Mouse (Mus musculus): ENCODE results near the gene Purb. TPM values are rescaled to one million over a fixed set of nuclear protein-coding genes. Genes with fewer than 3 reads are reported as not detected.
A peak's percentile ranks its signal among the peaks of the same experiment; 100 is the strongest.

Gene Purb
- total and polyA plus RNA-seq, 3 experiments, result 19.3 to 45.2 (median 42.4) TPM

DNA sequence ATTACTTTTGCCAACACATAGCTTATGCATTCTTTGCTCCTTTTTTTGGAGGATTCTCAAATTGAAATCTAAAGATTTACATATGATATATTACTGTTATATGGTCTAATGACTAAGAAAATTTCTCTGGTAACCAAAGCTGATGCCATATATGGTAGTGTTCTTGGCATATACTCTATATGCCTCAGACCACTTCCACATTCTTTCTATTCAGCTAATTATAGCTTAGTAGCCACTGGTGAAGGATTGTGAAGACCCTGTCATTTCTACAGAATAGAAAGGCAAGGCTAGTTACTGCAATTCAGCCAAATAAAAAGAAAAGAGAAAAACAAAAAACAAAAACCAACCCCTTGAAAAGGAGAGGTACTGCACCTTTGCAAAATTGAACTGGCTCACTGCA, 3.6 kb downstream of the Purb start (continued):
- no peak for TF ChIP-seq HCFC1 (IDR thresholded peaks at IDR 0.05; ENCODE audit: low read depth, low read length)

DNA sequence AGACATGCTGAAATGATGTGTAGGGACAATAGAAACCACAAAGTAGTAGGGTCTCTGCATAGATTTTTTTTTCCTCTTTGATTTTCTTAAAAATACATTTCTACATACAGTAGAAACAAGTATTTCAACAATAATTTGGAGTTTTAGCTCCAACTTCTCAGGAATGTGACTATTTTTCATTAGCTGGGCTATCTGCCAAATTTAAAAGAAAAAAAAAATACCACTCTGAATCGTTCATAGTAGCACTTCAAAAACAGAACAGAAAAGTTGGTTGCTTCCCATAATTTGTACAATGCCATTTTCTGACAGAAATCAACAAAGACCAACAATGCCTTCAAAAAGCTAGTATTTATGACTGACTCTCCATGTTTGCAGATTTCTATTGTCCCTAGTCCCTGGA, 4.2 kb downstream of the Purb start:
- H3K9me3 ChIP-seq (replicated peaks; ENCODE audit: low read length), result no peaks in the 10 kb centered on the region
- TF ChIP-seq ETS1 (conservative IDR thresholded peaks at IDR 0.05; ENCODE audit: low read depth, low read length) (no peak), RAD21 (IDR thresholded peaks at IDR 0.05; ENCODE audit: low read depth, low read length) (no peak), ZNF384 (IDR thresholded peaks at IDR 0.05; ENCODE audit: low read depth, low read length) (no peak), MXI1 (IDR thresholded peaks at IDR 0.05; ENCODE audit: low read depth, low read length) (no peak), TCF12 (IDR thresholded peaks at IDR 0.05; ENCODE audit: low read depth, low read length) (no peak), EP300 (IDR thresholded peaks at IDR 0.05; ENCODE audit: low read length) (no peak), RCOR1 (conservative IDR thresholded peaks at IDR 0.05; ENCODE audit: low read depth, low read length) (no peak), USF2 (conservative IDR thresholded peaks at IDR 0.05; ENCODE audit: low read depth, low read length) (no peak), JUND (conservative IDR thresholded peaks at IDR 0.05; ENCODE audit: low read depth, low read length) (no peak), ZC3H11A (IDR thresholded peaks at IDR 0.05; ENCODE audit: low read depth, low read length) (no peak), POLR2A (IDR thresholded peaks at IDR 0.05; ENCODE audit: low read depth, low read length) (no peak), HCFC1 (IDR thresholded peaks at IDR 0.05; ENCODE audit: low read depth, low read length) (no peak), POLR2AphosphoS2 (IDR thresholded peaks at IDR 0.05; ENCODE audit: low read depth, low read length) (no peak), ZMIZ1 (IDR thresholded peaks at IDR 0.05; ENCODE audit: low read depth, low read length) (no peak), MYC (IDR thresholded peaks at IDR 0.05; ENCODE audit: low read depth, low read length) (no peak), BHLHE40 (IDR thresholded peaks at IDR 0.05; ENCODE audit: low read depth, low read length) (no peak), CHD1 (IDR thresholded peaks at IDR 0.05; ENCODE audit: low read depth, low read length) (no peak; the same call in 1 of the 2 replicates)
- H3K9ac ChIP-seq (ENCODE audit: insufficient read depth, low read depth), result peak overlapping the region; percentile 97
- no peaks in the 10 kb centered on the region for H3K27me3 ChIP-seq (replicated peaks)
- dilution Hi-C loops (cut with MboI; ENCODE audit: extremely low pct_ligation_motif_present, extremely low pct_unique_long_range_greater_than_20kb, low sequenced_read_pairs) (no loop called here), in situ Hi-C loops (cut with MboI; ENCODE audit: low pct_ligation_motif_present, low pct_unique_long_range_greater_than_20kb, low sequenced_read_pairs) (loop anchor here (25.0 kb wide), 1 partner anchor 291 kb away; no protein-coding TSS in a partner anchor)
- H3K4me3 ChIP-seq (replicated peaks in 1 of 3; ENCODE audit: low read depth in 2 of 3, low read length in 2 of 3, poor library complexity in 1 of 3), result peak overlapping the region; percentile 48 to 76 (median 66)
- no peak overlapping the region for H3K27ac ChIP-seq (ENCODE audit: insufficient read depth, low read depth)
- peaks cover 68% of the 10 kb centered on the region for H3K79me2 ChIP-seq (replicated peaks; ENCODE audit: control insufficient read depth, extremely low read depth, insufficient read depth, poor library complexity, severe bottlenecking)
- DNase-seq (ENCODE audit: extremely low read depth), result no peak
- H3K4me1 ChIP-seq (ENCODE audit: control insufficient read depth in 1 of 2, insufficient read depth in 2 of 2), result peaks cover 3 to 45% of the 10 kb centered on the region in 2 experiments; a peak in 3 of 4 replicates
- H3K4me2 ChIP-seq (ENCODE audit: insufficient read depth, low read depth, poor library complexity, severe bottlenecking), result peak overlapping the region; percentile 100
- H3K36me3 ChIP-seq (replicated peaks in 1 of 2; ENCODE audit: control insufficient read depth in 1 of 2, insufficient read depth in 1 of 2, low read length in 1 of 2), result peaks cover 13 to 63% of the 10 kb centered on the region in 2 experiments

DNA sequence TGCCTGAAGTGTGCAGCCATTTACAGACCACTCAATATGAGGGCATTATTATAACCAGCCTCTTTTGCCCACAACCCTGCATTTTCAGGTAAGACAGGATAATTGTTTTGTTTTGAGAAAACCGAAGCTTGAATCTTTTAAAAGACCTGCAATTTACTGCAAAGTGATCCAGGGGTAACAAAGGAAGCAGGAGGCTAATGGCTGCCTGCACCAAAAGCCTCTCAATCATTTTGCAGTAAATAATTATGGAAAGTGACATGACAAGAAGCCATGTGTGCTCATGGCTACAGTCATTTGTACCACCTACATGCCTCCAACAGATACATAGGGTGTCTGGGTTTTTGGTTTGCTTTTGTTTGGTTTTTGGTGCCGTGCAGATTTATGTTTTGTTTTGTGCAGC, 4.7 kb downstream of the Purb start:
- no peak for DNase-seq (ENCODE audit: extremely low read depth)
- Histone ChIP-seq H3K9me3 (replicated peaks; ENCODE audit: low read length) (no peaks in the 10 kb centered on the region), H3K27ac (ENCODE audit: insufficient read depth, low read depth) (no peak overlapping the region), H3K27me3 (replicated peaks) (no peaks in the 10 kb centered on the region), H3K36me3 (replicated peaks in 1 of 2; ENCODE audit: control insufficient read depth in 1 of 2, insufficient read depth in 1 of 2, low read length in 1 of 2) (peaks cover 17 to 68% of the 10 kb centered on the region in 2 experiments), H3K4me1 (ENCODE audit: control insufficient read depth in 1 of 2, insufficient read depth in 2 of 2) (peaks cover 3 to 47% of the 10 kb centered on the region in 2 experiments; a peak in 3 of 4 replicates), H3K4me2 (ENCODE audit: insufficient read depth, low read depth, poor library complexity, severe bottlenecking) (peak overlapping the region; percentile 100), H3K4me3 (replicated peaks in 1 of 3; ENCODE audit: low read depth in 2 of 3, low read length in 2 of 3, poor library complexity in 1 of 3) (peak overlapping the region; percentile 48 to 76 (median 66)), H3K9ac (ENCODE audit: insufficient read depth, low read depth) (peak overlapping the region; percentile 68), H3K79me2 (replicated peaks; ENCODE audit: control insufficient read depth, extremely low read depth, insufficient read depth, poor library complexity, severe bottlenecking) (peaks cover 68% of the 10 kb centered on the region)
- dilution Hi-C loops (cut with MboI; ENCODE audit: extremely low pct_ligation_motif_present, extremely low pct_unique_long_range_greater_than_20kb, low sequenced_read_pairs) (no loop called here), in situ Hi-C loops (cut with MboI; ENCODE audit: low pct_ligation_motif_present, low pct_unique_long_range_greater_than_20kb, low sequenced_read_pairs) (loop anchor here (25.0 kb wide), 1 partner anchor 291 kb away; no protein-coding TSS in a partner anchor)
- no peak for TF ChIP-seq GABPA (IDR thresholded peaks at IDR 0.05; ENCODE audit: insufficient replicate concordance, low read depth, low read length)
- no peak for TF ChIP-seq NELFE (IDR thresholded peaks at IDR 0.05; ENCODE audit: low read depth, low read length)
- peak; percentile 59; the same call in 1 of the 2 replicates for TF ChIP-seq SIN3A (IDR thresholded peaks at IDR 0.05; ENCODE audit: low read length)
- no peak for TF ChIP-seq UBTF (IDR thresholded peaks at IDR 0.05; ENCODE audit: low read depth, low read length)
- TF ChIP-seq CHD1 (IDR thresholded peaks at IDR 0.05; ENCODE audit: low read depth, low read length), result peak; percentile 49; the same call in 1 of the 2 replicates
- TF ChIP-seq TCF12 (IDR thresholded peaks at IDR 0.05; ENCODE audit: low read depth, low read length), result no peak
- TF ChIP-seq EP300 (IDR thresholded peaks at IDR 0.05; ENCODE audit: low read length), result no peak
- no peak for TF ChIP-seq CTCF (conservative IDR thresholded peaks at IDR 0.05 in 1 of 2, IDR thresholded peaks at IDR 0.05 in 1 of 2; ENCODE audit: low read depth in 2 of 2, low read length in 2 of 2)
- TF ChIP-seq RCOR1 (conservative IDR thresholded peaks at IDR 0.05; ENCODE audit: low read depth, low read length), result no peak
- no peak for TF ChIP-seq CHD2 (IDR thresholded peaks at IDR 0.05; ENCODE audit: low read length)
- no peak for TF ChIP-seq JUN (IDR thresholded peaks at IDR 0.05; ENCODE audit: insufficient read depth, low read depth, low read length)
- no peak for TF ChIP-seq E2F4 (IDR thresholded peaks at IDR 0.05; ENCODE audit: insufficient replicate concordance, low read depth, low read length)
